Mouse (Mus musculus) spleen, postnatal 10 days (tissue): Measurements from ENCODE around the gene Tnfaip6.
"Not testable (repeated sequence)": the region's sequence is repeated elsewhere in the genome, so short reads cannot be mapped to it uniquely, and the experiment has no call there.

Experiments
- DNase-seq, 2 experiments: peaks; one replicate each; pipeline ENCODE4 v3.0.0; 2021 to 2022; ENCODE audit warnings: low spot score in 2 of 2

Gene Tnfaip6

DNA sequence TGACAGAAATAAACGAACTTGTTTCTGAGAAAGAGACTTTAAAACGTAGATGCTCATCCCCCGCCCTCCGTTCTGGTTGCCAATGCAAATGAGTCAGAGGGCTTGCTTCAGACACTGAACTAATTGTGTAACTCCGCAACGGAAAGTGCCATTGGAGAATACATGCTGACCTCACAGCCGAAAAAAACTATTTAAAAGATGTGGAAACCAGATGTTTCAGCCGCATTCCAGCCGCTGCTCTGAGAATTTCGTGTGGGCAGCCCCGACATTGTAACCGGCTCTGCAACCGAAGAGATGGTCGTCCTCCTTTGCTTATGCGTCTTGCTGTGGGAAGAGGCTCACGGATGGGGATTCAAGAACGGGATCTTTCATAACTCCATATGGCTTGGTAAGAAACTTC, at the start of gene Tnfaip6:
Gene Tnfaip6, plus strand, starts transcription at position 128 of the 400 bp plus-strand sequence.
- DNase-seq, result peak in 1 of 2 experiments; percentile 13

DNA sequence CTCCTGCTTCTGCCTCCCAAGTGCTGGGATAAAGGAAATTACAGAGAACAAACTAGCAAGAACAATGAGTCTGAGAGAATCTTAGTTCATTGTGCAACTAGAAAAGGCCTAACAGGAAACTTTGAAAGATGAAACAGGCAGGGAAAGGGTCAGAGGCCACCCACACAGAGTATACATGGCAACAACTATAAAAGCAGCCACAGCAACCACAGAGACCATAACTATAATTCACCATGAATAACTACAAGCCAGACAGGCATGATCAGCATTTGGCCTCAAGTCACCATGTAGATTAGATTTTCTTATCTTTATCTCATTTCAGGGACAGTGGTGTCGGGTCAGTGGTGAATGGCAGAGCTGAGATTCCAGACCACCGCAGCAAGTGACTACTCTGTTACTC, 48.2 kb upstream of the Tnfaip6 start:
- no peak for DNase-seq

DNA sequence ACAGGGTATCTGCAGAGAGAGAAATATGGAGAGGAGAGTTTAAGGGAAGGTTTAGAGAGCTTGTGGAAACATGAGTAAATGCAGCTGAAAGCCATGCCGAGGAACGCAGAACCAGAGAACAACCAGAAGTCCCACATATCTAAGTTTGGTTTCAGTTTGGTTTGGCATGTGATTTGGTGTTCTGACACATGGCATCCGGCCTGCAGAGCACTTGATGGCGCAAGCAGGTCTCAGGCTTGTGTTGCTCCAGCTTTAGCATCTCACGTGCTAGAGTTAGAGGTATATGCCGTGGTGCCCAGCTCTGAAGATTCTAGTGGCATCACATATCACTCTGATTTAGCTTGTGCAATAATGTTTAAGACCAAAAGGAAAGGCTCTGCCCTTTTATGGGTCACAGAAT, 46.4 kb upstream of the Tnfaip6 start:
- DNase-seq, result no peak

DNA sequence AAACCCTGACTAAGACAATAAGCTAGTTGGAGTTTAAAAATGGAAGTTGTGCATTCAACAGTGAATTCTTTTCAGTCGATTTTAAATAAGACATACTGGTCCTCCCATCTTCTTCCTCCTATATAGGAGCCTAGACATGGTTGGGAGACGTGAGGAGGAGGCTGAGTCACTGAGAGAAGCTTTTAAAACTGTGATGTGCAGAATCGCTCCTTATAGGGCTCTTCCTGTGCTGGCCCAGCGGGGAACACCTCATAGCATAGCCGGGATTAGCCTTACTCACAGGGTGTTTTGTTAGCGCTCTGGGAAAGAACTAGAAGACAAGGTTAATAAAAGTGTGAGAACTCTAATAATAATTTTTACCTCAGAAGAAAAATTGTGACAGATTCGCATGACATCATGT, 37.8 kb upstream of the Tnfaip6 start:
- DNase-seq, result no peak

DNA sequence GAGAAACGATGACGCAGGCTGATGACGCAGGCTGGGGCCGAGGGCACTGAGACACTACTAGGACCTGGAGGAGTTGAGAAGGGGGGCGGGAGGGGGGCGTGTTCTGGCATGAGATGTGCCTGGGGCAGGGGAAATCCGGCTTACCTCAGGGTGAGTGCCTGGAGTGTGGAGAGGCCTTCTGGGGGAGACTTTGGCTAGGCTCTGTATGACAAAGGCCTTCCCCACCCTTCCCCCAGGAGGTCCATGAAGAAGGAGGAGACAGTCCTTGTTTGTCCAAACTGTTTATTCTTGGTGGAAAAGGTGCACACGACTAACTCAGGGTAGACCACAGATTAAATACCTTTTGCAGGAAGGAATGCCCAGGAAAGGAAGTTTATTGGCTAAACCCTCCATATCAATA, 36.3 kb upstream of the Tnfaip6 start:
- no peak for DNase-seq

DNA sequence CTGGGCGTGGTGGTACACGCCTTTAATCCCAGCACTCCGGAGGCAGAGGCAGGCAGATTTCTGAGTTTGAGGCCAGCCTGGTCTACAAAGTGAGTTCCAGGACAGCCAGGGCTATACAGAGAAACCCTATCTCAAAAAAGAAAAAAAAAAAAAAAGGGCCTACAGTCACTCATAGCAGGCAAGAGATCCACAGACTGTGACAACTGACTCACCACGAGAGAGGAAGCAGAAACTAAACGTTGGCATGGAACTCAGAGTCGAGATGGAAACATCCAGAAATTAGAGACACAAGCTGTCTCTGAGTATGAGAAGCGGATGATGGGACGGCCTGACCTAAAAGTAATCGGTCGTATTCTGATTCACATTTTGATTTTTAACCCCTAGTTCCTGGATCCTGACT, 35.5 kb upstream of the Tnfaip6 start:
- not testable (repeated sequence) for DNase-seq

DNA sequence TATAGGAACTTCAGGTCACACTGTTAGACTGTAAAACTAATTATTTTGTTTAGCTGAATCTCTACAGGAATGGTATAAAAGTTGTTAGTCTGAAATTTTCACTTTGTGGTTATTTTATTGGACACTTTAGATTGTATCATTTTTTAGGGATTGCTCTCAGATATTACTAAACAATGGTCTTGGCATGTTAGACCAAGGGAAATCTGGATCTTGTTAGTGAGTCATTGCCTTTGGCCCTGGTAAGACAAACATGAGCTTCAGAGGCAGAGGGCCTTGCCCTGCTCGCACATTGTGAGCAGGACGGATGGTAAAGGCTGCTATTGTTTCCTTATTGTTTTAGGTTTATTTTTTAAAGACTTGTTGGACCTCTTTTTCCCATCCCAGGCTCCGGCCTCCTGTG, 31.4 kb upstream of the Tnfaip6 start:
- no peak for DNase-seq

DNA sequence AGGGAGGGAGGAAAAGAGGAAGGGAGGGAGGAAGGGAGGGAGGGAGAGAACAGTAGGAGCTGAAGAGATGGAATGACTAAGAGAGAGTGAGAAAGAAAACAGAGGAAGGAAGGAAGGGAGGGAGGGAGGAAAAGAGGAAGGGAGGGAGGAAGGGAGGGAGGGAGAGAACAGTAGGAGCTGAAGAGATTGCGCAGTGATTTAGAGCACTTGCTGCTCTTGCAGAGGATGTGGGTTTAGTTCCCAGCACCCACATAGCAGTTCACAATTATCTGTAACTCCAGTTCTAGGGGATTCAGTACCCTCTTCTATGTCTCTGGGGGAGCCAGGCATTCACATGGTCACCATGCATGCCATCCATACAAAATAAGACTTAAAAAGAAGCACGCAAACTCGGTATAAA, 26.0 kb upstream of the Tnfaip6 start:
- DNase-seq, result not testable (repeated sequence)

DNA sequence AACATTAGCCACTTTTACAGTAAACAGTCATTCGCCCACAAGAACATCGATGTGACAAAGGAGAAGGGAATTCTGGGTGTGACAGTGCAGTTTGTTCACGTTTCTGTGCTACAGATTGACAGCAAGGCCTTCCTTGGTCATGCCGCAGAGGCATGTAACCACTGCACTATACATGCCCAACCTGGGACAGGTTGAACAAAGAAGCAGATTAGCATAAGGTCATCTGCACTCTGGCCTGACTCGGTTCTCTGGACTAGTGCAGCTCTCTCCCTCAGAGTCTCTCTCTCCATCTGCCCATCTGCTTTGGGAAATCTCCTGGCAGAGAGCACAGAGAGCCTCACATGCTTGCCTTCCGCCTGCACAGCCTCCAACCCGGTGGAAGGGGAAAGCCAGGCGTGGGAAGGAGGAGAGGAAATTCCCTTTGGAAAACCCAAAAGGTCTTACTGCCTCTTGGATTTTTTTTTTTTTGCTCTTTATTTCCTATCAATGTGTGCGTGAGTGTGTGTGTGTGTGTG, 24.4 kb upstream of the Tnfaip6 start:
- DNase-seq, result no peak

DNA sequence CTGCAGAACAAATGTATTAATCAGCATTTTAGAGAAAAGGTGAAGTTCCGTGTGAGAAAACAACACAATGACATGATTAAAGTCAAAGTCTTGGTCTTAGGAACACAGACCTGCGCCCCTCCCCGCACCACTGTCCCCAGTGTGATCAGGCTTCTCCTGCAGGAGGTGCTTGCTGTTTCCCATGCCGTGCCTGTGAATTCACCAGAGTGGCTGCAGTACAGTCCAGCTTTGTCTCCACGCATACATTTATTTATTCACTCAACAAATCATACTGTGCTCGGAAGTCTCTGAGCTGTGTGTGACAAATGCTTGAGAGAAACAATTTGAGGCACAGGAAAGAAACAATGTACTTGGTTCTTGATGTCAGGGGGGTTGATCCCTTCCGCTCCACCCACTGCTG, 21.4 kb upstream of the Tnfaip6 start:
- DNase-seq, result no peak

DNA sequence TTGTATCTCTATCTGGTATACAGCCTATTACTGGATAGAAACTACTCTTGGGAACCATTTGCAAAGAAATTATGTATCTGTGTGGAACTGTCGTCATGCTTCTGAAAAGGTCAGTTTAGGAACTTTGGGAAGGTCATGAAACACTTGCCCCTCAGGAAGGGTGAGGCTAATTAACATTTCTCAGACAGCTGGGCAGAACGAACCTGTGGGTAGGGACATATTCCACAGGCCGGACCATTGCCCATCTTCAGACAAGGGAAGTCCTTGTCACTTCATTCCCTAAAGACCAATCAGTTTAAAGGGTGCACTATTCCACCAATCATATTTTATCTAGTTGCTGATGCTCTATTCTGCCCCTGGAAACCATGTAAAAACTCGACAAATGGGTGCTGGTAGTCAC, 10.7 kb upstream of the Tnfaip6 start:
- no peak for DNase-seq

DNA sequence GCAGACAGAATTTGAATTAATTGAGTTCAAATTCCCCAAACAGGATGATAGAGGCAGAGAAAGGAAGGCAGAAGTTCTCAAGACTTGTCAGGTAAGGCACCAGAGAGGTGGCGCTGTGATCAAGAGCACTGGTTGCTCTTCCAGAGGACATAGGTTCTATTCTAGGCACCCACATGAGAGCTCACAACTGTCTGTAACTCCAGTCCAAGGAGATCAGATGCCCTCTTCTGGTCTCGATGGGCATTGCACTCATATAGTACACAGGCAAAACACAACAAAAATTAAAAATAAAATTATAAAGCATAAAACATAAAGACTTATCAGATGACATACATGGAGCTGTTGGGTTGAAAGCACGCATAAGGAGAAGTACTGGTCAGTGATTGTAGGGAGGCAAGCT, 8.4 kb upstream of the Tnfaip6 start:
- DNase-seq, result no peak

DNA sequence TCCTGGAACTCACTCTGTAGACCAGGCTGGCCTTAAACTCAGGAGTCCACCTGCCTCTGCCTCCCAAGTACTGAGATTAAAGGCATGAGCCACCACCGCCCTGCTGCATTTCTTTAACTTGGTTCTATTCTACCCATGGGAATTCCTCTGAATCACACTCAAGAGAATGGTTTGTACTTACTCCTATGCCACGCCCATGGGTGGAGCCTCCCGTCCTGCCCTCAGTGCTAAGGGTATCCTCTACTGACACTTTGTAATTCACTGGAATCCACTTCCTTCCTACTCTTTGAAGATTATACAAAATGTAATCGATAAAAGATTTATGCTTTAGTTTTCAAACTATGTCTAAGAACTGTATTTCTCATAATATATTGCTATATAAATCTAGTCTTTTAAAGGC, 6.3 kb upstream of the Tnfaip6 start:
- DNase-seq, result no peak

DNA sequence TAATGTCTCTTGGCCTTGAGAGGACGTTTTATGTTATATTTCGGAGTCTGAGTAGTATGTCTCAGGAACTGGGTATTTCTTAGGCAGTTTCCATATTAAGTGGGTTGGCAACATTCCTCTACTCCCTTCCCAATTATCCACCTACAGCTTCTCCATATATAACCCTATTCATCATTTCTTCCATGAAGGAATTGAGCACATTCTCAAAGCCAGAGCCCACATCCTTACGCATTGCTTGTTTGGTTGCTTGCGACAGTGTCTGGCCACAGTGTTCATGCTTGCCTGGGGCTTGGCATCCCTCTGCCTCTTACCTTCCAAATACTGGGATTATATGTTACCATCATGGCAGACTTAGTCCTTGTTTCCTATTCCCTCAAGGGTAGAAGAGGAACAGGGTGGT, 3.2 kb upstream of the Tnfaip6 start:
- no peak for DNase-seq

DNA sequence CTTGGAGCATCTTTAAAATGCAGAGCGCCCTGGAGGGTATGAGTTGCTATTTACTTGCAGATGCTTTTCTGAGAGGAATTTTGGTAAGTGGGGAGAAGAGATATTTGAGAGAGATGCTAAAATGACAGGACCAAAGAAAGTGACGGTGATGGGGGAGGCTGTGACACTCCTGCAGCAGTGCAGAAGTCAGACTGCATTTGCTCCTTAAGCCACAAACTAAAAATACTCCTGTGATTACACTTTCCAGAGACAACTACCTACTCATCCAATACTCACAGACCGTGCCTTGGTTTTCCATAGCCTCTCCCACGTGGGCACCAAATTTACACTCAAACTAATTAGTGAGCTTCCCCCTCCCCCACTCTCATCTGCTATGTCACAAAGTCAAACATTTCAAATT, 2.7 kb upstream of the Tnfaip6 start:
- DNase-seq, result no peak

DNA sequence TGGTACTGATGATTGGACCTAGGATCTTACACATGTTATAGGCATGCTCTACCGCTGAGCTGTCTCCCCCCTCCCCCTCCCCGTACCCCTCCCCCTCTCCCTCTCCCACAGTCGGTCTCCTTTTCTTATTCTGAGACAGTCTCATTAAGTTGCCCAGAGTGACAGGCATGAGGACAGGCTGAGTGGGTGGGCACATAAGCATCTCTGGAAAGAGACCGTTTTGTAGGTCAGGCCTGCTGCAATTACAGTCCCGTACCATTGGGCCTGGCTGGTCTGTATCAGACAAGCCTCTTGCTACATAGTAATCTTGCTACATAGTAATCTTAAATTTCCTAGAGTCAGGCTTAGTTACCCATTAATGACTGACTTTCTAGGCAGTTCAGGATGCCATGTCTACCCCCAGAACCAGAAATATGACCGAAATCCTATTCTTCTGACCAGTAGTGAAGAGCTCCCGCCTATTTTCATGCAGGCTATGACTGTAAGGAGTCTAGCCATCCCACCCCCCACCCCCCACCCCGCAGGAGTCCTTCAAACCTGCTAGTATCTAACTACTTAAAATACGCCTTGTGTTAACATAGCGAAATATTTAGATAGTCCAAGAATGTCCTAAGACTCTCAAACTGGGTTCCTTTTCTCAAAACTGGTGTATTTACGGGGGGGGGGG, 747 bp upstream of the Tnfaip6 start:
- no peak for DNase-seq

DNA sequence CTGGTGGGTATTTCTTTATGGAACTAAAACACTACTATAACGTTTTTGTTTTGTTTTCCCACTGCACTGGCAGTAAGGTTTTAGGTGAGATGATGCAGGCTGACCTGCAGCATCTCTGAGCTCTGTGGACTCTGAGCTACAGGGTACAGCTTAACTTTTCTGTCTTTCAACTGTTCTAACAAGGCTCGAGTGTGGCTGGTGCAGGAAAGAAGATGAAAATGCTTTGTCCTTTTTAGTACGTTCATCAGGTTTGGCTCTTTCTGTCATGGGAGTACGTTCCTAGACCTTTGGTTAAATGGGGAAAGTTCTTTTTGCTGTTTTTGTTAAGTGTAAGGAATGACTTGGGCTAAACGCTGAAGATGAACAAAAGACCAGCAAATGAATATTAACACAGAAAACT, 749 bp downstream of the Tnfaip6 start:
- DNase-seq, result no peak

DNA sequence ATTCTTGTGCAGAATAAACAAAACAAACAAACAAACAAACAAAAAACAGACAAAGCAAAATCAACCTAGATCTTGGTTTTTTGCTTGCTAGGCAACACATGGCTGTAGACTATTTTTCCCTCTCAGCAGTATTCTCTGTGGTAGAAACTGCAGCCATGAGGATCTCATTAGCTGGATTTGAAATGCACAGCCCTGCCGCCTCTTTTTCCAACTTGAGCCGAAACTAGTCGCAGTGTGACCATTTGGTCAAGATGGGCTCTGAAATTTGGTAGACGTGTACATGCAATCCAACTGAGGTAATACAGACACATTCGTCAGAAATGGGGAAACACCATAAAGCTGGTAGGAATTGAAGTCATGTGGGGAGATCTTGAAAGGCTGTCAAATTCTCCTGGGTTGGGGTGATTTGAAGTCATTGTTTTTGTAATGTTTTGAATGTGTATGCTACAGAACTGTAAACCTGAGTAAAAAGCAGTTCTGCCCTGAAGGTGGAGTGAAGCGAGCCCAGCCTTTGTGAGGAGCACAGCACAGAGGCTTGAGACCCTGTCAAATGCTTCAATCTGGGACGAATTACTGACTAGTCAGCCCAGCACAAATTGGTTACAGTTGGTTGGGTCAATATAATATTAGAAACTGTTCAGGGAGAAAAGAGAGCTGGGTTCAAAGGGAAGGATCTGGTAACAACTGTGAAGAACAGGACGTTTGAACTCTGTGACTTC, 1.4 kb downstream of the Tnfaip6 start:
- no peak for DNase-seq

DNA sequence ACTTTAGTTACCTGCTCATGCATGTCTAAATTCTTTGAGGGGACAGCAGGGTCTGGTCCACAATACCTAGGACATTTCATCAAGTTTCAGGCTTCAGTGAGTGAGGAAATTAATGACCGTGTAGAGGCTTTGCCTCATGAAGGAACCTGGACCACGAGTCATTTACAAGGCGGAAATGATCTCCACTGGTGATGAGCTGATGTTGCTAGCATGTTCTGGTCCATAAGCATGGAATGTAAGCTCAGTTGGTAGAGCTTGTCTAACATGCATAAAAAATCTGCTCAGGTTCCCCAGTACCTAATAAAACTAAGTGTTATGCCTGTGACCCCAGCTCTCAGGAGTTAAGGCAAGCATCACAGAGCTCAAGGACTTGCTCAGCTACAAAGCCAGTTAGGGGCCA, 4.3 kb downstream of the Tnfaip6 start:
- no peak for DNase-seq

DNA sequence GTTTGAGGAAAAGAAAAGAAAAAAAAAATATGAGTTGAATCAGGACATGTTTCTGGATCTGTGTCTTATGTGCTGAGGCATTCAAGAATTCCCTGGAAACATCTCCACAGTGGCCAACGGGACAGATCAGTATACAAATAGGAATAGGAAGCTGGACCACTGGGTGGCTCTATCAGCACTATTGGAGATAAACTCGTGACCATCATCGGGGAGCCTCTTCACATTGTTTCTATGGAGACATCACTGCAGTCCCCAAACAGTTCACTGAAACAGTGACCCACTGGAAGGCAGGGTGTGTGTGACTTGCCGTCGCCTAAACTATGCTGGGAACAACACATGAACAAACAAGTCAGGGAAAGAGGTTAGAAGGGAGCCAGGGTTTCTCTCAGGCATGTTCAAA, 4.9 kb downstream of the Tnfaip6 start:
- DNase-seq, result no peak

DNA sequence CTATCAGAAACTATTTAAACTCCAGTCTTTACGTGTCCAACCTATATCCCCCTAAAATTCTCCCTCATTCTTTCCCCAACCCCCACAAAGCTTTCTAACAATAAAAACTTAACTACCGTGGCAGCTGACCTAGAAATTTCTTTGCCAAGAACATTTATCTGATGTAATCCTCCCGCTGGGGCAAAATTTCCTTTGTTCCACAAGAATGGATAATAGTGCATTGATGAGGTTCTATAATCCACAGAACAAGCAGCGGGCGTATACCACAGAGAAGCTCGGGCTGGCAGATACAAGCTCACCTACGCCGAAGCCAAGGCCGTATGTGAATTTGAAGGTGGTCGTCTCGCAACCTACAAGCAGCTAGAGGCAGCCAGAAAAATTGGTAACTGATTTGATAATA, 5.7 kb downstream of the Tnfaip6 start:
- no peak for DNase-seq

DNA sequence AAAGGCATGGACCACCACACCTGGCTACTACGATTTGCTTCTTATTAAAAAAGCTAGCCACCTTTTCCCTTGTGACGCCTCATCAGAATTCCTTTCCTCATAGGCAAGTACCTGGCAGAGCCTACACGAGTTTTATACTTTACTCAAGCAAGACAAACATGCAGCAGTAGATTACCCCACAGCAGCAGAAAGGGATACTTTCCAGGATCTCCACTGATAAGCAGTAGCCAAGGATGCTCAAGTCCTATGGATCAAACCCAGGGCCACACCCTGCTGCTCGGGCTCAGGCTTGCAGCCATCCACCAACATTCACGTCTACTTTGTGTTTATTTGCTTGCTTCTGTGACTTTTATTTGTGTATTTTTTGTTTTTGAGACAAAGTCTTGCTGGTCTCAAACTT, 8.2 kb downstream of the Tnfaip6 start:
- DNase-seq, result no peak

DNA sequence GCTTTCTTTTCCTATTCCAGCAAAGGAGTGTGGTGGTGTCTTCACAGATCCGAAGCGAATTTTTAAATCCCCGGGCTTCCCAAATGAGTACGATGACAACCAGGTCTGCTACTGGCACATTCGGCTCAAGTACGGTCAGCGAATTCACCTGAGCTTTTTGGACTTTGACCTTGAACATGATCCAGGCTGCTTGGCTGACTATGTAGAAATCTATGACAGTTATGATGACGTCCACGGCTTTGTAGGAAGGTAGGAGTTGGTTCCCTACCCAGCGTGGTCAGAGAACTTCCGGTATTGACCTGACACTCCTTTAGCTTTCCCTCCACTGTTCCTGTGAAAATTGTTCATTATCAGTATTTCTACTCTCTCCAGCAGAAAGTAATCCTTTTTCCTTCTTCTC, 13.0 kb downstream of the Tnfaip6 start:
- DNase-seq, result no peak

DNA sequence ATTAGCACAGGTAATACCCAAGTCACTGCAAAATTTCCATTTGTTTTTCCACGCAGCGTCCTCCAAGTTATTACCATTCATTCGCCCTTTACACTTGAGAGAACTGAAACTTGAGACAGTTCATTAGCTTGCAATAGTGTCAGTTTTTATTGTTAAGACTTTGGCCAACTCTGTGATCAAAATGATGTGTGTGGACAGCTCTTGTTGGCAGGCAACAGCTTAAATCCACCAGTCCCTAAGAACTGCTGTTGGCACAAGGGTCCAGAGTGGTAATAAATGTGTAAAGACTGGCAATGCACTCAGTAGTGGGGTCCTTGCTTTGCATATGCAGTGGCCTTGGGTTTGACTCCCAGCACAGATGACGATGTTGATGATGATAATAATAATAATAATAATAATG, 14.5 kb downstream of the Tnfaip6 start:
- DNase-seq, result no peak
